Mouse (Mus musculus) ES-E14 (cell line): ENCODE data around the gene Dclk3. TPM values are rescaled to one million over a fixed set of nuclear protein-coding genes. Genes with fewer than 3 reads are reported as not detected.

Source experiments
- DNase-seq: peaks from one replicate; pipeline ENCODE4 v3.0.0-alpha.2; 2013; ENCODE audit warnings: low read depth, low spot score
- H3K27ac ChIP-seq: 2 replicates; pipeline ENCODE4 v1.5.1; 2012; ENCODE audit warnings: low read depth, mild to moderate bottlenecking, low read length, moderate library complexity, mixed read lengths; ENCODE audit not compliant: poor library complexity, insufficient read depth, severe bottlenecking
- H3K36me3 ChIP-seq: 2 replicates; pipeline ENCODE4 v1.6.1; 2012; ENCODE audit warnings: mild to moderate bottlenecking, low read length, moderate library complexity, mixed read lengths; ENCODE audit not compliant: control insufficient read depth, poor library complexity, insufficient read depth, severe bottlenecking
- H3K4me1 ChIP-seq, 2 experiments: fragments of 150-350 bp in 1 of 2; sonication (generic) in 1 of 2; 2 replicates each; pipeline ENCODE4 v1.6.1; 2012; ENCODE audit warnings: low read length in 2 of 2, mild to moderate bottlenecking in 1 of 2, mixed read lengths in 1 of 2; ENCODE audit not compliant: control insufficient read depth in 2 of 2, insufficient read depth in 2 of 2, poor library complexity in 1 of 2
- H3K4me3 ChIP-seq, 2 experiments: fragments of 150-350 bp in 1 of 2; sonication (generic) in 1 of 2; 2 replicates each; pipeline ENCODE4 v1.5.1; 2012; ENCODE audit warnings: low read length in 2 of 2, low read depth in 1 of 2, mild to moderate bottlenecking in 1 of 2, mixed read lengths in 1 of 2; ENCODE audit not compliant: insufficient read depth in 1 of 2, poor library complexity in 1 of 2, severe bottlenecking in 1 of 2
- H3K9ac ChIP-seq: 2 replicates; pipeline ENCODE4 v1.6.1; 2012; ENCODE audit warnings: low read depth, mild to moderate bottlenecking, low read length, mixed read lengths; ENCODE audit not compliant: poor library complexity, insufficient read depth, severe bottlenecking
- H3K9me3 ChIP-seq: fragments of 150-350 bp; sonication (generic); 2 replicates; pipeline ENCODE4 v1.6.1; 2012; ENCODE audit warnings: low read depth, mild to moderate bottlenecking, low read length; ENCODE audit not compliant: control insufficient read depth, insufficient read depth
- CHD2 ChIP-seq: IDR thresholded peaks from 2 replicates; pipeline ENCODE4 v1.6.1; 2014; ENCODE audit warnings: mild to moderate bottlenecking, low read depth, low read length, inconsistent platforms
- HCFC1 ChIP-seq: IDR thresholded peaks from 2 replicates; pipeline ENCODE4 v1.6.1; 2012; ENCODE audit warnings: low read length, inconsistent platforms, borderline replicate concordance; ENCODE audit not compliant: insufficient read depth
- MAFK ChIP-seq: IDR thresholded peaks from 2 replicates; pipeline ENCODE4 v1.6.1; 2014; ENCODE audit warnings: mild to moderate bottlenecking, low read depth, low read length, inconsistent platforms; ENCODE audit not compliant: insufficient read depth
- ZC3H11A ChIP-seq: IDR thresholded peaks from 2 replicates; pipeline ENCODE4 v1.6.1; 2012; ENCODE audit warnings: low read depth, mild to moderate bottlenecking, inconsistent platforms, low read length, borderline replicate concordance
- ZNF384 ChIP-seq: IDR thresholded peaks from 2 replicates; pipeline ENCODE4 v1.6.1; 2012; ENCODE audit warnings: low read depth, low read length, inconsistent platforms
- in situ Hi-C, 2 experiments: fragments of 600-800 bp; cut with MboI; formaldehyde crosslinking; loops; one replicate each; pipeline ENCODE4 v1.15.1; 2025; ENCODE audit warnings: low sequenced_read_pairs in 2 of 2, inconsistent platforms in 1 of 2; ENCODE audit not compliant: unreplicated experiment in 2 of 2
- total RNA-seq: library from RNA; depleted of rRNA; stranded (reverse); fragments of 300-350 nt; gene quantifications from 2 replicates; pipeline ENCODE4 v1.2.3, GENCODE M21; 2012

Dclk3 gene
- total RNA-seq, 1 experiment, result 0.40 TPM

DNA sequence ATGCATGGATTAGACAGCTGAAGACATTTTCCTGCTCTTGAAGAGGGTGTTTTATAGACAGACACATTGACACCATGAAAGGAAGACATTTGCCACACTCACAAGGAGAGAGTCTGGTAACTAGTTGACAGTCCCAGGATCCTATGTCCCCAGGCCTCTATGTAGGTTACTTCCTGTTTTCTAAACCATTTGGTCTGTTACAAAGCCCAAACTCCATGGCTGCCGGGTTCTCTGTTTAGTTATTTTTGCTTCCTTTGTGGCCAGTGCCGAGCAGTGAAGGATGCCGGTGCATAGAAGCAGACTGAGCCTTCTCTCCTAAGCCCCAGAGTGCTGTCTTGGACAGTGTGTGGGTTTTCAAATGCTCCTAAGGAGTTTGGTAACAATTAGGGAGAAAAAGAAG lies 15.0 kb downstream of the Dclk3 start:
- DNase-seq, result no peak
- no peak overlapping the region for H3K4me3 ChIP-seq
- no peaks in the 10 kb centered on the region for H3K36me3 ChIP-seq
- no peaks in the 10 kb centered on the region for H3K4me1 ChIP-seq
- in situ Hi-C loops, result no loop called here
- no peak for TF ChIP-seq MAFK
- TF ChIP-seq HCFC1, result no peak
- no peak for TF ChIP-seq ZC3H11A
- no peak for TF ChIP-seq ZNF384
- TF ChIP-seq CHD2, result no peak
- no peak overlapping the region for H3K27ac ChIP-seq
- H3K9me3 ChIP-seq, result no peaks in the 10 kb centered on the region
- H3K9ac ChIP-seq, result no peak overlapping the region

DNA sequence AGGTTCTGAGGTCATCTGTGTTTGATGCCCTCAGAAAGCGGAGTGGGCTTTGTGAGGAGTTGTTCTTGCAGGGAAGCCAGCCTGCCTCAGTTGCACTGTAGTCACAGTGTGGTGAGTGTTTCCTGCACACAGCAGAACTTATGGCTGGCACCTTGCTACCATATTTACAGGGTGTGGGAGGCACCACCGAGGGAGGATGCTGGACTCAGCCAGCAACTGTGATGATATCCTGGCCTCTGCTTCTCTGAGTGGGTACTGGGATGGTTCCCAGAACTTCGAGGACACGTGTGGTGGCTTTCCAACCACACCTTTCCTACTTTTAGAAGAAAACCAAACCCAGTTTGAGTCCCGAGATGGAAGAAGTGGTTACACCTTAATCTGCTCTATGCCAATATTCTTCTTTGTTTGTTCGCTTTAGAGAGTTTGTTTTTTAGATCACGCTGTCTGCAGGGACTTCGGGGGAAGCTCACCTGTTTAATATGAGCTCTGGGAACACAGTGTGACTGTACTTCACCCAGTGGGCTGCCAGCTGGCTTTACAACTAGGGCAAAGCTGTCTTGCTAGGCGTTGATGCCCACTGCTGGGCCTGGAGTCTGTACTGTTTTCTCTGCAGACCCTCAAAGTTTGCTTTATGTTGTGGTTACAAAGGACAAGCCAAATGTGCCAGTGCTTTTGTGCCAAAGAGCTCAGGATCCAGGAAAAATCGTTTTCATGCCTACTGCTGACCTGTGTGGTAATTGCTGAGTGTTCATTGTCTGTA lies 18.5 kb downstream of the Dclk3 start:
- H3K9me3 ChIP-seq, result no peaks in the 10 kb centered on the region
- in situ Hi-C loops, result no loop called here
- H3K27ac ChIP-seq, result no peak overlapping the region
- peaks cover 0 to 2% of the 10 kb centered on the region in 2 experiments; a peak in 1 of 4 replicates for H3K4me1 ChIP-seq
- no peak for DNase-seq
- no peak overlapping the region for H3K9ac ChIP-seq
- H3K36me3 ChIP-seq, result no peaks in the 10 kb centered on the region
- no peak for TF ChIP-seq ZC3H11A
- no peak for TF ChIP-seq HCFC1
- no peak for TF ChIP-seq ZNF384
- no peak for TF ChIP-seq CHD2
- TF ChIP-seq MAFK, result no peak
- H3K4me3 ChIP-seq, result no peak overlapping the region

DNA sequence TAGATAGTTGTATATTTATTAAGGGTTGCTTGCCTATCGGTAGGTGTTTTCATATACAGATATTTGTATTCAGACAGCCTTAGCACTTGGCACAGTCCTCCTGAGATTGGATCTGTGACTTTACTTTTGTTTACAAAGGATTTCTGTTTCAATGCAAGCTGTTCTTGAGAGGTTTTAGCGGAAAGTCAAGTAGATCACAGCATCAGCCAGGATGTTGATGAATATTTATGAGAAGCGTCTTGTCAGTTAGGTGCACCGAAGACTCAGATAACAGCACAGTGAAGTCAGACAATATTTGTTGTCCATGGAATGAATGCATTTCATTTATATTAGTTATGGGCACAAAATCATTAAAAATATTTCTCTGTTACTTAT lies 19.0 kb downstream of the Dclk3 start:
- Histone ChIP-seq H3K27ac (no peak overlapping the region), H3K9me3 (no peaks in the 10 kb centered on the region), H3K4me1 (peaks cover 0 to 2% of the 10 kb centered on the region in 2 experiments; a peak in 1 of 4 replicates), H3K4me3 (no peak overlapping the region), H3K36me3 (no peaks in the 10 kb centered on the region), H3K9ac (no peak overlapping the region)
- TF ChIP-seq ZC3H11A, result no peak
- no peak for TF ChIP-seq MAFK
- TF ChIP-seq HCFC1, result no peak
- no peak for TF ChIP-seq CHD2
- in situ Hi-C loops, result no loop called here
- no peak for DNase-seq

- no peak for TF ChIP-seq MAFK
- TF ChIP-seq HCFC1, result no peak
- TF ChIP-seq CHD2, result no peak
- no peak for TF ChIP-seq ZNF384
- DNase-seq, result no peak
- Histone ChIP-seq H3K4me3 (no peak overlapping the region), H3K9me3 (no peaks in the 10 kb centered on the region), H3K36me3 (no peaks in the 10 kb centered on the region), H3K9ac (no peak overlapping the region), H3K4me1 (peaks cover 0 to 2% of the 10 kb centered on the region in 2 experiments; a peak in 1 of 4 replicates), H3K27ac (no peak overlapping the region)
- in situ Hi-C loops, result no loop called here
Measured at GRCm38 (mm10) chr9:111459466-111459865, 20.6 kb downstream of the Dclk3 start.

DNA sequence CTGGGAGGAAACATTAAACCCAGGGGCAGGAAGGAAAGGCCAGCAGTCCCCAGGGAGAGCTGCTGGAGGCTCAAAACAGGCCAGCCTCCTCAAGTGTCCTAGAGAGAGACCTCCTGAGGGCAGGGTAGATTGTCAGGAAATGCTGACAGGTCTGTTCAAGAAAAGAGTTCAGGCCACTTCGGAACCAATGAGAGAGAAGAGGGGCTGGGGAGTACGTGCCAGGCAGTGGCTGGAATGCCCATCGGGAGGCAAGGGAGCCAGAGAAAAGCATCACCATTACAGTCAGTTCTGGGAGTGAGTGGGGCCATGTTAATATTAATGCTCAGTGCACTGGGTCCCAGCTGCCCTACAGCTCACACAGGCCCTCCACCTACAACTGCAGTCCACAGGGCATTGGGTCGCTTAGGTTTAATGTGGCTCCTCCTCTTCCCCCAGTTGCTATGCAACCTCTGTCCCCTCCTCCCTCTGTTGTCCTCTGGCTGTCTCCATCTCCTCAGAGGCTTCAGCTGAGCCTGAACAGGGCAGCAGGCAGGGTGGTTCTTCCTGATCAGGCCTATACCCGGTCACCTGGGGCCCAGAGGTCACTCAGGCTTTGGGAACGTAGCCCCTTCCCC lies 21.4 kb downstream of the Dclk3 start:
- no peaks in the 10 kb centered on the region for H3K9me3 ChIP-seq
- no peak overlapping the region for H3K4me3 ChIP-seq
- H3K9ac ChIP-seq, result no peak overlapping the region
- peaks cover 0 to 2% of the 10 kb centered on the region in 2 experiments; a peak in 1 of 4 replicates for H3K4me1 ChIP-seq
- peak; percentile 34 for DNase-seq
- H3K36me3 ChIP-seq, result no peaks in the 10 kb centered on the region
- in situ Hi-C loops, result no loop called here
- TF ChIP-seq CHD2, result no peak
- no peak for TF ChIP-seq ZNF384
- TF ChIP-seq HCFC1, result no peak
- TF ChIP-seq MAFK, result no peak
- no peak for TF ChIP-seq ZC3H11A
- H3K27ac ChIP-seq, result no peak overlapping the region
